Mouse (Mus musculus): ENCODE results near the gene Slc44a5. TPM values are rescaled to one million over a fixed set of nuclear protein-coding genes. Genes with fewer than 3 reads are reported as not detected.

Gene Slc44a5
- polyA plus RNA-seq, 1 experiment from 2014 or later: 1.6 TPM

DNA sequence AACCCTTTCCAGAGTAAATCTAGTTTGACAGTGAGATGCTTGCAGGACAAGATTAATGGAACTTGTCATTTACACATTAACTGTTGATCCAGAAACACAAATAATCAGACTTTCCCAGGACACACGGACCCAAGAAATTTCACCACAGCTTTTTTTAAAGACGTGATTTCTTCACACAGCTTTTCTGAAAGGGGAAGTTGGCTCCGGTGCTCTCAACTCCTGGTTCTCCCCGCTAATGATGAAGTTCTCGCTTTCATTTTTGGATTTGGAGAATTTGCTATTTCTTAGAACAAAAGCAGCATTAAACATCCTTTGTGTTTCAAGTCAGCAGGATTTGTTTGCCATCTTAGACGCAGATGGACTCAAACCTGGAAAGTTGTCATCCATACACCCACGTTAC is 2.6 kb downstream of the Slc44a5 start:
- Histone ChIP-seq H3K36me3 (ENCODE audit: control insufficient read depth, insufficient read depth, low read length) (no peaks in the 10 kb centered on the region), H3K27ac (ENCODE audit: low read length) (no peak overlapping the region), H3K9ac (replicated peaks; ENCODE audit: low read depth, low read length) (no peak overlapping the region), H3K4me3 (ENCODE audit: low read depth, low read length) (no peak overlapping the region), H3K4me2 (replicated peaks; ENCODE audit: low read depth, low read length) (no peak overlapping the region), H3K4me1 (ENCODE audit: control insufficient read depth, insufficient read depth, low read length) (0 out of 2 replicates have a peak, but pooled peaks cover 2% of the 10 kb centered on the region), H3K27me3 (ENCODE audit: control insufficient read depth, insufficient read depth, low read length) (0 out of 2 replicates have a peak, but pooled peaks cover 4% of the 10 kb centered on the region), H3K9me3 (ENCODE audit: control insufficient read depth, low read depth, low read length) (no peaks in the 10 kb centered on the region)
- no peak for ATAC-seq (ENCODE audit: insufficient number of reproducible peaks, insufficient read depth, low FRiP score, low read depth)
- 75% methylated on average over 7 of the region's 7 CpGs for WGBS

DNA sequence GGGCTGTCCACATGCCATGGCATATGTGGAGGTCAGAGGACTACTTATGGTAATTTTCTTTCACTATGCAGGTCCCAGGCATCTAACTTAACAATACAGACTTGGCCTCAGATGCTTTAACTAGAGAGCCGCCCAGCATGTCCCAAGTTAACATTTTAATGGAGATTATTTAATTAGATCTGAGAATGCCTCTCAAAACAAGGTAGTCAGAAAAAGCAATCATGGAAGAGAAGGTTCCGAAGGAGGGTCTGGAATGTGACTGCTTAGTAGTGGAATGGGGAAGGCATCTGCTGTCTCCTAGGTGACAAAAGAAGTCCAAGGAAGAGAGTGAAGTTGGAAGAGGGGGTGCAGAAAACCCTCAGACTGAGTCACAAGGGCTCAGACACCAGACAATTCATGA is 7.4 kb downstream of the Slc44a5 start:
- H3K27me3 ChIP-seq (ENCODE audit: control insufficient read depth, insufficient read depth, low read length): no peaks in the 10 kb centered on the region
- H3K4me2 ChIP-seq (replicated peaks; ENCODE audit: low read depth, low read length): no peak overlapping the region
- no peak overlapping the region for H3K9ac ChIP-seq (replicated peaks; ENCODE audit: low read depth, low read length)
- WGBS: 65% methylated on average over 2 of the region's 2 CpGs
- no peak overlapping the region for H3K27ac ChIP-seq (ENCODE audit: low read length)
- H3K36me3 ChIP-seq (ENCODE audit: control insufficient read depth, insufficient read depth, low read length): no peaks in the 10 kb centered on the region
- no peak overlapping the region for H3K4me3 ChIP-seq (ENCODE audit: low read depth, low read length)
- no peaks in the 10 kb centered on the region for H3K4me1 ChIP-seq (ENCODE audit: control insufficient read depth, insufficient read depth, low read length)
- ATAC-seq (ENCODE audit: insufficient number of reproducible peaks, insufficient read depth, low FRiP score, low read depth): no peak
- H3K9me3 ChIP-seq (ENCODE audit: control insufficient read depth, low read depth, low read length): no peaks in the 10 kb centered on the region

DNA sequence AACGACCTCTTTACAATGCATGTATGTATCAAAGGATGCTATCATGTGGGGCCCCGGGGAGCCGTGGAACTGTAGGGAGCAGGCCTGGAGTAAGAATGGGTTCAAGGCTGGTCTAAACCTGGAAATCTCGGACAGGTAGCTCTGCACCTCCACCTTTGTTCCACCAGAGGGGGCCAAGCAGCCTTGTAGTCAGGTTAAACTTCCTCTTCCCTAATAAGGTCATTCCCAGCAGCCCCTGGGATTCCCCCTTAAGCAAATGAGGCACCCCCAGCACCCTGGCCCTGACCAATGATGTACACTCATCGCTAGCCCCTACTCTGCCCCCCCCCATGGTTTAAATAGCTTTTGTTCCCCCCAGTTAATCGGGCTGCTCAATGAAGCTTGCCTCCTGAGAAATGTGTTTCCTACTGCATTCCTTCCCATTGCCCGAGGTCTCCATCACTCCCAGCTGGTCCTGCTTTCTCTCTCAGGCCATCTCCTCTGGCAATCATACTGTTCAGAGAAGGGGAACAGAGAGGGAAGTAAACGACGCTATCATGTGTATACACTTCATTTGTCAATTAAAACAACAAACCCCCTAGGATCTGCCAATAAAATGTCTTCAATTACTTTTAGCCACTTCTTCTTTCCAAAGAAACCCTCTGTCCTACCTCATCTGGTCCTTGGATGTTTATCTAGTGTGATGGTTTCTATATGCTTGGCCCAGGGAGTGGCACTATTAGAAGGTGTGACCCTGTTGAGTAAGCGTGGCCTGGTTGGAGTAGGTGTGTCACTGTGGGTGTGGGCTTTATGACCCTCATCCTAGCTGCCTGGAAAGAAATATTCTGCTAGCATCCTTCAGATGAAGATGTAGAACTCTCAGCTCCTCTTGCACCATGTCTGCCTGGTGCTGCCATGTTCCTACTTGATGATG is 11.4 kb downstream of the Slc44a5 start:
- Histone ChIP-seq H3K27me3 (ENCODE audit: control insufficient read depth, insufficient read depth, low read length) (no peaks in the 10 kb centered on the region), H3K9ac (replicated peaks; ENCODE audit: low read depth, low read length) (no peak overlapping the region), H3K9me3 (ENCODE audit: control insufficient read depth, low read depth, low read length) (no peaks in the 10 kb centered on the region), H3K4me2 (replicated peaks; ENCODE audit: low read depth, low read length) (no peak overlapping the region), H3K27ac (ENCODE audit: low read length) (no peak overlapping the region), H3K4me1 (ENCODE audit: control insufficient read depth, insufficient read depth, low read length) (no peaks in the 10 kb centered on the region), H3K4me3 (ENCODE audit: low read depth, low read length) (no peak overlapping the region), H3K36me3 (ENCODE audit: control insufficient read depth, insufficient read depth, low read length) (no peaks in the 10 kb centered on the region)
- WGBS: 54% methylated on average over 10 of the region's 10 CpGs
- ATAC-seq (ENCODE audit: insufficient number of reproducible peaks, insufficient read depth, low FRiP score, low read depth): no peak

GRCm38 (mm10) chr3:153999797-154000528 is 26.7 kb downstream of the Slc44a5 start:
- Histone ChIP-seq H3K4me3 (ENCODE audit: low read depth, low read length) (no peak overlapping the region), H3K27me3 (ENCODE audit: control insufficient read depth, insufficient read depth, low read length) (no peaks in the 10 kb centered on the region), H3K9ac (replicated peaks; ENCODE audit: low read depth, low read length) (no peak overlapping the region), H3K9me3 (ENCODE audit: control insufficient read depth, low read depth, low read length) (no peaks in the 10 kb centered on the region), H3K27ac (ENCODE audit: low read length) (no peak overlapping the region), H3K4me1 (ENCODE audit: control insufficient read depth, insufficient read depth, low read length) (no peaks in the 10 kb centered on the region), H3K4me2 (replicated peaks; ENCODE audit: low read depth, low read length) (no peak overlapping the region), H3K36me3 (ENCODE audit: control insufficient read depth, insufficient read depth, low read length) (no peaks in the 10 kb centered on the region)
- 92% methylated on average over 5 of the region's 5 CpGs for WGBS
- ATAC-seq (ENCODE audit: insufficient number of reproducible peaks, insufficient read depth, low FRiP score, low read depth): no peak

GRCm38 (mm10) chr3:154001348-154001747 is 28.1 kb downstream of the Slc44a5 start:
- H3K4me2 ChIP-seq (replicated peaks; ENCODE audit: low read depth, low read length): no peak overlapping the region
- no peaks in the 10 kb centered on the region for H3K4me1 ChIP-seq (ENCODE audit: control insufficient read depth, insufficient read depth, low read length)
- no peak overlapping the region for H3K9ac ChIP-seq (replicated peaks; ENCODE audit: low read depth, low read length)
- ATAC-seq (ENCODE audit: insufficient number of reproducible peaks, insufficient read depth, low FRiP score, low read depth): no peak
- no peaks in the 10 kb centered on the region for H3K36me3 ChIP-seq (ENCODE audit: control insufficient read depth, insufficient read depth, low read length)
- H3K27me3 ChIP-seq (ENCODE audit: control insufficient read depth, insufficient read depth, low read length): no peaks in the 10 kb centered on the region
- no peaks in the 10 kb centered on the region for H3K9me3 ChIP-seq (ENCODE audit: control insufficient read depth, low read depth, low read length)
- 80% methylated on average over 5 of the region's 5 CpGs for WGBS
- H3K27ac ChIP-seq (ENCODE audit: low read length): no peak overlapping the region
- no peak overlapping the region for H3K4me3 ChIP-seq (ENCODE audit: low read depth, low read length)

DNA sequence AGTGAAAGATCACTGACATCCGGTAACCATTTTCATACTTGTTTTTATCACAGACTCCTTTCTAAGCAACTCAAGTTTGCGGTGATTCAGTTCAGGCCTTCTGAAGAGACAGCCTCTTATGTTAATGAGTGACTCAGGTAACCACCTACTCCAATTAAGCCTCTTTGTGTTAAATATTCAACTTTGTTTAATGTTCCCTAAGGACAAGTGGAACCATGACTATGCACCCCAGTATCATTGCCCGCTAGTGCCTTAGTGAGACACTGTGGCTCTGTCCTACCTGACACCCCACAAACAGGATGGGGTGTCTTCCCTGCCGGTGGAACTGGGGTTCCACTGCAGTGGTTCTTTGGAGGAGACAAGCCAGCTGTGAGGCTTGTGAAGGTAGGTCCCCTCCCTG is 73.6 kb downstream of the Slc44a5 start:
- WGBS: 86% methylated on average over 4 of the region's 4 CpGs
- ATAC-seq (ENCODE audit: insufficient number of reproducible peaks, insufficient read depth, low FRiP score, low read depth): no peak
- H3K4me3 ChIP-seq (ENCODE audit: low read depth, low read length): no peak overlapping the region
- H3K4me1 ChIP-seq (ENCODE audit: control insufficient read depth, insufficient read depth, low read length): no peaks in the 10 kb centered on the region
- H3K9ac ChIP-seq (replicated peaks; ENCODE audit: low read depth, low read length): no peak overlapping the region
- H3K27me3 ChIP-seq (ENCODE audit: control insufficient read depth, insufficient read depth, low read length): no peaks in the 10 kb centered on the region
- no peaks in the 10 kb centered on the region for H3K36me3 ChIP-seq (ENCODE audit: control insufficient read depth, insufficient read depth, low read length)
- H3K9me3 ChIP-seq (ENCODE audit: control insufficient read depth, low read depth, low read length): no peaks in the 10 kb centered on the region
- H3K27ac ChIP-seq (ENCODE audit: low read length): no peak overlapping the region
- H3K4me2 ChIP-seq (replicated peaks; ENCODE audit: low read depth, low read length): no peak overlapping the region

DNA sequence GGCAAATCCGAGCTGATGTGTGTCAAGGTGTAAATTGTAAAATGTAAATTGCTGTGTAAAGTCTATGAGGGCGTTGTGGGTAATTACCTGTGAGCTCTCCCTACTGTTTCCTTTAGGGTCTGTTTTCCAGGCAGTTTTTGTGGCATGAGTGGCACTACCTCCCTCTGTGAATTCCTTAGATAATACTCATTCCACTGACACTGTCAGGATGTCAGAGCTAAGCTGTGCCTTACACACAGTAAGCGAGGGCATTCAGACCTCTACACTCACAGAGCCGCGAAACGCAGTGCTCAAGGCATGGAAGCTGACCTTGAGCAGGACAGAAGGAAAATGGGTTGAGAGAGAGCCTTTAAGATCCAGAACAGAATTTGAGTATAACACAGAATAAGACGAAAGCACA is 80.1 kb downstream of the Slc44a5 start:
- Histone ChIP-seq H3K27ac (ENCODE audit: low read length) (no peak overlapping the region), H3K4me3 (ENCODE audit: low read depth, low read length) (no peak overlapping the region), H3K9ac (replicated peaks; ENCODE audit: low read depth, low read length) (no peak overlapping the region), H3K9me3 (ENCODE audit: control insufficient read depth, low read depth, low read length) (no peaks in the 10 kb centered on the region), H3K4me1 (ENCODE audit: control insufficient read depth, insufficient read depth, low read length) (no peaks in the 10 kb centered on the region), H3K36me3 (ENCODE audit: control insufficient read depth, insufficient read depth, low read length) (no peaks in the 10 kb centered on the region), H3K27me3 (ENCODE audit: control insufficient read depth, insufficient read depth, low read length) (no peaks in the 10 kb centered on the region), H3K4me2 (replicated peaks; ENCODE audit: low read depth, low read length) (no peak overlapping the region)
- ATAC-seq (ENCODE audit: insufficient number of reproducible peaks, insufficient read depth, low FRiP score, low read depth): no peak
- WGBS: 70% methylated on average over 7 of the region's 7 CpGs

DNA sequence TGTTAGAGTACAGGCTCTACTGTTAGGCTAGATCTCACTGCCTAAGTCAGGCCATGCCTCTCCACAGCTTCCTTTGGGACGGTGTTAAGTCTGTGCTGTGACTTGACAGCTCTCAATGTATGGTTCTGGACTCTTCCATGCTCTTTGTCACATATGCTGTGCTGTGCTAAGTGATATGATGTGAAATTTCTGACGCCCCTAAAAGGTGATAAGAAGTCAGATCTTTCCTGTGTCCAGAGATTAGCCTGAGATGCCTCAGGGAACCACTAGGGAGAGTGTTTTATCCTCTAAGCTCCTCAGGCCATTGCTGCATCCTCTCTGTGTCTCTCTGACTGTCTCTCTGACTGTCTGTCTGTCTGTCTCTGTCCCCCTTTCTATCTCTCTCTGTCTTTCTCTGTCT is 84.2 kb downstream of the Slc44a5 start:
- no peak for ATAC-seq (ENCODE audit: insufficient number of reproducible peaks, insufficient read depth, low FRiP score, low read depth)
- WGBS: 64% methylated on average over 2 of the region's 2 CpGs

More for the DNA sequence above, 84.2 kb downstream of the Slc44a5 start:
- Histone ChIP-seq H3K36me3 (ENCODE audit: control insufficient read depth, insufficient read depth, low read length) (no peaks in the 10 kb centered on the region), H3K27ac (ENCODE audit: low read length) (no peak overlapping the region), H3K27me3 (ENCODE audit: control insufficient read depth, insufficient read depth, low read length) (no peaks in the 10 kb centered on the region), H3K9me3 (ENCODE audit: control insufficient read depth, low read depth, low read length) (no peaks in the 10 kb centered on the region), H3K4me1 (ENCODE audit: control insufficient read depth, insufficient read depth, low read length) (no peaks in the 10 kb centered on the region), H3K4me3 (ENCODE audit: low read depth, low read length) (no peak overlapping the region), H3K4me2 (replicated peaks; ENCODE audit: low read depth, low read length) (no peak overlapping the region), H3K9ac (replicated peaks; ENCODE audit: low read depth, low read length) (no peak overlapping the region)

All from stomach, embryonic 14.5 days (tissue).